Mouse (Mus musculus) ES-E14 (cell line): ENCODE measurements around the gene Fam168a.

Experiments
- HCFC1 ChIP-seq: IDR thresholded peaks from 2 replicates; pipeline ENCODE4 v1.6.1; 2012; ENCODE audit warnings: low read length, inconsistent platforms, borderline replicate concordance; ENCODE audit not compliant: insufficient read depth
- MAFK ChIP-seq: IDR thresholded peaks from 2 replicates; pipeline ENCODE4 v1.6.1; 2014; ENCODE audit warnings: mild to moderate bottlenecking, low read depth, low read length, inconsistent platforms; ENCODE audit not compliant: insufficient read depth
- ZC3H11A ChIP-seq: IDR thresholded peaks from 2 replicates; pipeline ENCODE4 v1.6.1; 2012; ENCODE audit warnings: low read depth, mild to moderate bottlenecking, inconsistent platforms, low read length, borderline replicate concordance

DNA sequence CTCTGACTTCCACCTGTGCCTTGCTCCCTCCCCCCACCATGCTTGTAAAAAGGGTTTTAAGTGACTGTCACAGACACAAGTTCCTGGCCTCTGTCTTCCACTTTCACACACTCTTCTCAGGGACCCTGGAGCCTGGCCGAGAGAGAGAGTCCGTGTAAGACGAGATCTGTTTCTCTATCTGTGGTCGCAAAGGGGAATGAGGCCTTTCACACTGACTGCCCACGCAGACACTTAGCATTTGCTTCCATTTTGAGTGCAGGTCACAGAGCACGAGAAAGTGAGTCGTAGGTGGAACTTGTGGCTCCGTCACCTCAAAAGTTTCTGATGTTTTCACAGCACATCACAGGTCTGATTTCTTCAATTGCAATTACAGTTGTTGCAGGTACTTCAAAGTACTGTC is 13.2 kb upstream of the Fam168a start:
- no peak for TF ChIP-seq HCFC1
- TF ChIP-seq MAFK = no peak
- TF ChIP-seq ZC3H11A = no peak
